Mouse (Mus musculus) lung, postnatal 0 days (tissue): ENCODE results near the gene Agbl4.

ENCODE experiments used
- CTCF ChIP-seq: IDR thresholded peaks from 2 replicates; pipeline ENCODE4 v1.5.1; 2016; ENCODE audit warnings: antibody characterized with exemption, mild to moderate bottlenecking
- EP300 ChIP-seq: IDR thresholded peaks from 2 replicates; pipeline ENCODE4 v1.6.1; 2016; ENCODE audit warnings: antibody characterized with exemption, mild to moderate bottlenecking, control low read depth

- no peak for TF ChIP-seq EP300
- TF ChIP-seq CTCF: no peak
Observed at GRCm38 (mm10) chr4:111284625-111285024, 887.2 kb downstream of the Agbl4 start.
